Mouse (Mus musculus) mature B cell (primary cell): ENCODE results near the gene Nxnl1.

Experiments
- in situ Hi-C: fragments of 300-500 bp; cut with MboI; formaldehyde crosslinking; loops from 2 replicates; pipeline ENCODE4 v1.14.3; 2019

Nxnl1 gene

GRCm38 (mm10) chr8:71566501-71566900, at the start of gene Nxnl1:
Gene Nxnl1 (minus strand): TSS chr8:71566601.
- in situ Hi-C loops, result no loop called here

GRCm38 (mm10) chr8:71613418-71613817, 47.0 kb upstream of the Nxnl1 start:
- in situ Hi-C loops, result no loop called here

- in situ Hi-C loops, result no loop called here
Observed at GRCm38 (mm10) chr8:71612141-71612540, 45.7 kb upstream of the Nxnl1 start.

GRCm38 (mm10) chr8:71610822-71611651, 44.6 kb upstream of the Nxnl1 start, which contains the start of gene Colgalt1:
Gene Colgalt1 (plus strand): TSS chr8:71610998.
- in situ Hi-C loops, result no loop called here

GRCm38 (mm10) chr8:71604021-71604420, 37.6 kb upstream of the Nxnl1 start:
- in situ Hi-C loops, result no loop called here

GRCm38 (mm10) chr8:71602666-71603334, 36.4 kb upstream of the Nxnl1 start:
- in situ Hi-C loops, result no loop called here

- in situ Hi-C loops, result no loop called here
Observed at GRCm38 (mm10) chr8:71601939-71602665, 35.7 kb upstream of the Nxnl1 start.

GRCm38 (mm10) chr8:71598841-71599240, 32.4 kb upstream of the Nxnl1 start:
- in situ Hi-C loops, result no loop called here

- in situ Hi-C loops, result no loop called here
Observed at GRCm38 (mm10) chr8:71598375-71598774, 32.0 kb upstream of the Nxnl1 start.

- in situ Hi-C loops, result no loop called here
Observed at GRCm38 (mm10) chr8:71597451-71597850, 31.1 kb upstream of the Nxnl1 start, which contains the start of gene Fam129c. Gene Fam129c (plus strand): TSS chr8:71597648.

GRCm38 (mm10) chr8:71596798-71597197, 30.4 kb upstream of the Nxnl1 start:
- in situ Hi-C loops, result no loop called here

- in situ Hi-C loops, result no loop called here
Observed at GRCm38 (mm10) chr8:71596384-71596783, 30.0 kb upstream of the Nxnl1 start.

- in situ Hi-C loops, result no loop called here
Observed at GRCm38 (mm10) chr8:71595862-71596261, 29.5 kb upstream of the Nxnl1 start.

GRCm38 (mm10) chr8:71594324-71594722, 27.9 kb upstream of the Nxnl1 start:
- in situ Hi-C loops, result no loop called here

- in situ Hi-C loops, result no loop called here
Observed at GRCm38 (mm10) chr8:71593556-71594323, 27.3 kb upstream of the Nxnl1 start.

- in situ Hi-C loops, result no loop called here
Observed at GRCm38 (mm10) chr8:71592374-71593170, 26.2 kb upstream of the Nxnl1 start.

GRCm38 (mm10) chr8:71591471-71592373, 25.3 kb upstream of the Nxnl1 start, which contains the start of gene Pgls:
Gene Pgls (plus strand): TSS chr8:71592176.
- in situ Hi-C loops, result no loop called here

GRCm38 (mm10) chr8:71591017-71591416, 24.6 kb upstream of the Nxnl1 start:
- in situ Hi-C loops, result no loop called here

- in situ Hi-C loops, result no loop called here
Observed at GRCm38 (mm10) chr8:71588762-71589161, 22.4 kb upstream of the Nxnl1 start.

- in situ Hi-C loops, result no loop called here
Observed at GRCm38 (mm10) chr8:71586891-71587290, 20.5 kb upstream of the Nxnl1 start.
